In the genomic region with DNA sequence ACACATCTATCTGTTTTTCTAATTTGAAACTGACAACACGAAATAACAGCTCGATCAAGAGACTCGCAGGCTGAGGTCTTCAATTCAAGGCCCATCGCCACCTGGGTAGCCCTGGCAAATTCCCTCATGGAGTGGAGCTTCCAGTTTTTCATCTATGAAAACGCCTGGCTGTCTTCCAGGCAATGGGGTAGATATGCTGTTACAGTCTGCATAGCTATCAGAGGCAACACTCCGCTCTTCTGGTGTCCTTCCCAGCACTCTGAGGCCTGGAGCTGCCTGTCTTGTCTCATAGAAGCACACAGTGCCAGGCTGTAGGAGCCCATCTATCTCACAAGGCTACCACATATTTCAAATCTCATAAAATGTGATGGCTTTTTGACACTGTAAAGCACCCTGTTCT, we compare ENCODE assay signal across 11 mouse cellular contexts.
DNase-seq lines count a peak whose midpoint lies in the region; ATAC-seq and TF ChIP-seq lines count a peak whose summit lies in the region.
"Had no signal": no experiment of that assay in that cellular context is flagged by ENCODE, and none has a peak within 500 bp of the region (broad histone marks: within the 10 kb centered on the region; RNA-seq: fewer than 3 reads in every experiment).

No protein-coding gene starts in this region.

- ATAC-seq in heart, embryonic 13.5 days (ENCODE audit: extremely low read depth, insufficient number of reproducible peaks, low FRiP score, low TSS enrichment): no peak
- 0 out of 2 replicates have a peak, but pooled peaks have one; percentile 12 for ATAC-seq in neural tube, embryonic 14.5 days (ENCODE audit: low read depth)
- no peak for ATAC-seq in neural tube, embryonic 15.5 days (ENCODE audit: low FRiP score)
- peak; percentile 45 for ATAC-seq in forebrain, postnatal 0 days
- no peak for ATAC-seq in midbrain, postnatal 0 days (ENCODE audit: low FRiP score)

- WGBS in heart, embryonic 13.5 days: 34% methylated on average over 6 of the region's 6 CpGs
- WGBS in heart, adult 2 months: 52% methylated on average over 6 of the region's 6 CpGs
- 67% methylated on average over 6 of the region's 6 CpGs for WGBS in neural tube, embryonic 14.5 days
- 68% methylated on average over 6 of the region's 6 CpGs for WGBS in neural tube, embryonic 15.5 days
- WGBS in forebrain, postnatal 0 days: 56% methylated on average over 6 of the region's 6 CpGs
- 72% methylated on average over 6 of the region's 6 CpGs for WGBS in midbrain, postnatal 0 days

- no peak for TF ChIP-seq POLR2A in heart, adult 2 months (IDR thresholded peaks at IDR 0.05; ENCODE audit: insufficient read depth, low read depth, low read length)

- DNase-seq in heart, adult 2 months: no peak
- peak; percentile 54 for DNase-seq in forebrain, postnatal 0 days
- DNase-seq in midbrain, postnatal 0 days (ENCODE audit: low spot score): peak; percentile 57
- DNase-seq in T-cell, adult 2 months (ENCODE audit: low spot score): no peak
- DNase-seq in spleen, postnatal 10 days (ENCODE audit: low spot score in 2 of 2): no peak
- DNase-seq: thymus, adult 18-20 months had no signal

- H3K4me3 ChIP-seq in heart, embryonic 13.5 days: no peak overlapping the region
- H3K4me3 ChIP-seq in heart, adult 2 months: no peak overlapping the region
- H3K4me3 ChIP-seq in neural tube, embryonic 14.5 days (ENCODE audit: low read depth, low read length): no peak overlapping the region
- H3K4me3 ChIP-seq in neural tube, embryonic 15.5 days (replicated peaks): no peak overlapping the region
- no peak overlapping the region for H3K4me3 ChIP-seq in forebrain, postnatal 0 days (ENCODE audit: low read depth, low read length)
- H3K4me3 ChIP-seq in midbrain, postnatal 0 days (ENCODE audit: low read depth, low read length): no peak overlapping the region
- H3K4me3 ChIP-seq: kidney, embryonic 15.5 days; megakaryocyte, embryonic 14.5 days had no signal

- H3K9ac ChIP-seq in heart, embryonic 13.5 days: peak overlapping the region; percentile 30; the same call in 1 of the 2 replicates
- no peak overlapping the region for H3K9ac ChIP-seq in heart, adult 2 months (ENCODE audit: low read depth, low read length)
- no peak overlapping the region; the same call in 1 of the 2 replicates for H3K9ac ChIP-seq in neural tube, embryonic 14.5 days (replicated peaks; ENCODE audit: low read depth, low read length)
- no peak overlapping the region for H3K9ac ChIP-seq in neural tube, embryonic 15.5 days (replicated peaks)
- H3K9ac ChIP-seq in forebrain, postnatal 0 days: no peak overlapping the region
- no peak overlapping the region for H3K9ac ChIP-seq in midbrain, postnatal 0 days (replicated peaks; ENCODE audit: low read length, poor library complexity, severe bottlenecking)
- H3K9ac ChIP-seq: kidney, embryonic 15.5 days had no signal

- H3K27ac ChIP-seq in heart, embryonic 13.5 days (replicated peaks): peak overlapping the region; percentile 82
- no peak overlapping the region for H3K27ac ChIP-seq in heart, adult 2 months
- H3K27ac ChIP-seq in neural tube, embryonic 14.5 days (ENCODE audit: low read depth, low read length): no peak overlapping the region
- no peak overlapping the region for H3K27ac ChIP-seq in neural tube, embryonic 15.5 days (replicated peaks)
- 0 out of 2 replicates have a peak overlapping the region, but pooled peaks have one; percentile 9 for H3K27ac ChIP-seq in forebrain, postnatal 0 days (ENCODE audit: low read depth, low read length)
- H3K27ac ChIP-seq in midbrain, postnatal 0 days (ENCODE audit: low read depth, low read length): no peak overlapping the region
- H3K27ac ChIP-seq: kidney, embryonic 15.5 days had no signal

- H3K9me3 ChIP-seq in heart, embryonic 13.5 days: no peaks in the 10 kb centered on the region
- no peaks in the 10 kb centered on the region for H3K9me3 ChIP-seq in neural tube, embryonic 14.5 days (ENCODE audit: control insufficient read depth, low read length)
- no peaks in the 10 kb centered on the region for H3K9me3 ChIP-seq in neural tube, embryonic 15.5 days (replicated peaks)
- H3K9me3 ChIP-seq in forebrain, postnatal 0 days (ENCODE audit: low read length): no peaks in the 10 kb centered on the region
- H3K9me3 ChIP-seq in midbrain, postnatal 0 days (ENCODE audit: low read length): no peaks in the 10 kb centered on the region
- H3K9me3 ChIP-seq: kidney, embryonic 15.5 days; megakaryocyte, embryonic 14.5 days had no signal

- intact Hi-C loops in heart, adult 2 months (cut with DNase I): no loop called here

- H3K79me2 ChIP-seq in heart, adult 2 months (replicated peaks; ENCODE audit: control insufficient read depth, insufficient read depth, low read length): no peaks in the 10 kb centered on the region

- H3K27me3 ChIP-seq in heart, embryonic 13.5 days (replicated peaks): no peaks in the 10 kb centered on the region
- H3K27me3 ChIP-seq in heart, adult 2 months (ENCODE audit: control insufficient read depth, insufficient read depth, low read length): no peaks in the 10 kb centered on the region
- no peaks in the 10 kb centered on the region for H3K27me3 ChIP-seq in neural tube, embryonic 14.5 days (ENCODE audit: control insufficient read depth, insufficient read depth, low read length)
- H3K27me3 ChIP-seq in neural tube, embryonic 15.5 days (replicated peaks): no peaks in the 10 kb centered on the region
- no peaks in the 10 kb centered on the region for H3K27me3 ChIP-seq in forebrain, postnatal 0 days (ENCODE audit: insufficient read depth, low read length)
- no peaks in the 10 kb centered on the region for H3K27me3 ChIP-seq in midbrain, postnatal 0 days (ENCODE audit: insufficient read depth, low read length)
- H3K27me3 ChIP-seq: kidney, embryonic 15.5 days had no signal

- peaks cover 46% of the 10 kb centered on the region for H3K4me1 ChIP-seq in heart, embryonic 13.5 days
- H3K4me1 ChIP-seq in heart, adult 2 months (ENCODE audit: control insufficient read depth, insufficient read depth, low read length): peaks cover 6% of the 10 kb centered on the region
- H3K4me1 ChIP-seq in neural tube, embryonic 14.5 days (ENCODE audit: control insufficient read depth, insufficient read depth, low read length): peaks cover 12% of the 10 kb centered on the region
- H3K4me1 ChIP-seq in neural tube, embryonic 15.5 days: peaks cover 24% of the 10 kb centered on the region
- H3K4me1 ChIP-seq in forebrain, postnatal 0 days (ENCODE audit: insufficient read depth): peaks cover 10% of the 10 kb centered on the region; the same call in 1 of the 2 replicates
- H3K4me1 ChIP-seq in midbrain, postnatal 0 days (ENCODE audit: insufficient read depth, low read length): peaks cover 6% of the 10 kb centered on the region; the same call in 1 of the 2 replicates

- TF ChIP-seq CTCF in heart, adult 2 months (IDR thresholded peaks at IDR 0.05): no peak
- TF ChIP-seq CTCF in forebrain, postnatal 0 days (IDR thresholded peaks at IDR 0.05; ENCODE audit: low read depth): no peak
- TF ChIP-seq CTCF in midbrain, postnatal 0 days (IDR thresholded peaks at IDR 0.05): no peak

- no peak overlapping the region for H3K4me2 ChIP-seq in heart, embryonic 13.5 days
- no peak overlapping the region for H3K4me2 ChIP-seq in neural tube, embryonic 14.5 days (ENCODE audit: low read depth, low read length)
- no peak overlapping the region for H3K4me2 ChIP-seq in neural tube, embryonic 15.5 days
- no peak overlapping the region for H3K4me2 ChIP-seq in forebrain, postnatal 0 days (ENCODE audit: low read depth)
- no peak overlapping the region for H3K4me2 ChIP-seq in midbrain, postnatal 0 days (ENCODE audit: low read depth, low read length, poor library complexity, severe bottlenecking)
- H3K4me2 ChIP-seq: kidney, embryonic 15.5 days had no signal

- TF ChIP-seq EP300 in heart, adult 2 months (IDR thresholded peaks at IDR 0.05; ENCODE audit: insufficient read depth, low read depth, low read length): no peak

- H3K36me3 ChIP-seq in heart, embryonic 13.5 days: no peaks in the 10 kb centered on the region
- H3K36me3 ChIP-seq in heart, adult 2 months (ENCODE audit: control insufficient read depth, insufficient read depth, low read length): no peaks in the 10 kb centered on the region
- H3K36me3 ChIP-seq in neural tube, embryonic 14.5 days (ENCODE audit: control insufficient read depth, insufficient read depth, low read length): no peaks in the 10 kb centered on the region
- no peaks in the 10 kb centered on the region for H3K36me3 ChIP-seq in neural tube, embryonic 15.5 days
- H3K36me3 ChIP-seq in forebrain, postnatal 0 days (ENCODE audit: insufficient read depth): no peaks in the 10 kb centered on the region
- no peaks in the 10 kb centered on the region for H3K36me3 ChIP-seq in midbrain, postnatal 0 days (ENCODE audit: insufficient read depth, low read length)
- H3K36me3 ChIP-seq: kidney, embryonic 15.5 days had no signal

Comparison
In these comparisons a context has a peak if more than half of its experiments do, and no peak if none do; other contexts are left out.
1. ATAC-seq: peak in neural tube, embryonic 14.5 days (single experiment) and forebrain, postnatal 0 days (single experiment); none in heart, embryonic 13.5 days (single experiment), neural tube, embryonic 15.5 days (single experiment) and midbrain, postnatal 0 days (single experiment).
2. H3K27ac ChIP-seq: peak in heart, embryonic 13.5 days (single experiment) and forebrain, postnatal 0 days (single experiment); none in heart, adult 2 months (single experiment), neural tube, embryonic 14.5 days (single experiment), neural tube, embryonic 15.5 days (single experiment) and midbrain, postnatal 0 days (single experiment).
3. DNase-seq: peak in forebrain, postnatal 0 days (single experiment) and midbrain, postnatal 0 days (single experiment); none in heart, adult 2 months (0 of 2), T-cell, adult 2 months (single experiment) and spleen, postnatal 10 days (0 of 2).